Comparison of ENCODE assay signal across 11 mouse cellular contexts in the genomic region with DNA sequence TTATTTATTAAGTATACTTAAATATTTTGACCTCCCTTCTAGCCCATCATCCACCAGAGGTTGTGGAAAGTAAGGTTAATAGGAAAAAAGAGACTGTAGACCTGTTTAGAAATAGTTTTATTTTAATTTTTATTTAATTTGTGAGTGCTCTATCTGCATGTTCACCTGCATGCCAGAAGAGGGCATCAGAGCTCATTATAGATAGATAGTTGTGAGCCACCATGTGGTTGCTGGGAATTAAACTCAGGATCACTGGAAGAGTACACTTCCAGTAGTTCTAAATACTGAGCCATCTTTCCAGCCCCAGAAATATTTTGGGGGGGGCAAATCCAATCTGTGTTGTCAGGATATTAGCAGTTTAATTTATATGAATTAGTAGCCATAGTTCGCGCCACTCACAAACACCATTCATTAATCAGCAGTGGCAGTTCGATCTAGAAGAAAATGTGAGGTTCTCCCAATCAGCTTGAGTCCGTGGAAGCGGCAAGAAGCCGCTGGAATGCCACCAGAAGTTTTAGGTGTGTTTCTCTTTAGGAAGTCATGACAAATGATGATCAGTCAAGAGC. TPM values are rescaled to one million over a fixed set of nuclear protein-coding genes. Genes with fewer than 3 reads are reported as not detected.
DNase-seq lines count a peak whose midpoint lies in the region; ATAC-seq and TF ChIP-seq lines count a peak whose summit lies in the region.
"Had no signal": no experiment of that assay in that cellular context is flagged by ENCODE, and none has a peak within 500 bp of the region (broad histone marks: within the 10 kb centered on the region; RNA-seq: fewer than 3 reads in every experiment).

No protein-coding gene starts in this region.

- no peak for TF ChIP-seq POLR2A in cortical plate, adult 2 months (IDR thresholded peaks at IDR 0.05; ENCODE audit: extremely low read depth, insufficient read depth, low read length)

- peak; percentile 30; the same call in 1 of the 2 replicates for TF ChIP-seq CTCF in liver, embryonic 14.5 days (IDR thresholded peaks at IDR 0.05; ENCODE audit: low read depth)
- TF ChIP-seq CTCF in cortical plate, adult 2 months (IDR thresholded peaks at IDR 0.05; ENCODE audit: extremely low read depth, insufficient read depth, low read length): peak; percentile 25; the same call in 1 of the 2 replicates

- ATAC-seq in liver, embryonic 14.5 days (ENCODE audit: insufficient read depth): no peak

- H3K27me3 ChIP-seq in heart, embryonic 10.5 days (ENCODE audit: insufficient read depth, poor library complexity, severe bottlenecking): no peaks in the 10 kb centered on the region
- H3K27me3 ChIP-seq in liver, embryonic 14.5 days (ENCODE audit: control insufficient read depth, insufficient read depth, low read length): no peaks in the 10 kb centered on the region
- H3K27me3 ChIP-seq: heart, embryonic 15.5 days; liver, embryonic 15.5 days had no signal

- H3K36me3 ChIP-seq in heart, embryonic 10.5 days: peaks cover 10% of the 10 kb centered on the region
- H3K36me3 ChIP-seq in liver, embryonic 14.5 days (replicated peaks; ENCODE audit: control insufficient read depth, insufficient read depth, low read depth): no peaks in the 10 kb centered on the region
- H3K36me3 ChIP-seq: G1E; heart, embryonic 15.5 days; liver, embryonic 15.5 days had no signal

- H3K4me1 ChIP-seq in heart, embryonic 10.5 days: peaks cover 8% of the 10 kb centered on the region
- peaks cover 6 to 18% of the 10 kb centered on the region in 2 experiments for H3K4me1 ChIP-seq in liver, embryonic 14.5 days (replicated peaks; ENCODE audit: control insufficient read depth in 2 of 2, insufficient read depth in 2 of 2, low read length in 1 of 2)
- H3K4me1 ChIP-seq in cortical plate, adult 2 months (ENCODE audit: control insufficient read depth, insufficient read depth, low read length): no peaks in the 10 kb centered on the region

- WGBS in heart, embryonic 10.5 days: 99% methylated on average over 6 of the region's 6 CpGs
- 86% methylated on average over 6 of the region's 6 CpGs for WGBS in liver, embryonic 14.5 days (ENCODE audit: insufficient replicate concordance)

- no peak overlapping the region for H3K9ac ChIP-seq in liver, embryonic 14.5 days (replicated peaks)
- H3K9ac ChIP-seq: heart, embryonic 15.5 days; liver, embryonic 15.5 days had no signal

- no peak overlapping the region for H3K4me3 ChIP-seq in heart, embryonic 10.5 days
- H3K4me3 ChIP-seq in liver, embryonic 14.5 days (ENCODE audit: insufficient read depth in 1 of 2, low read depth in 2 of 2, low read length in 2 of 2): no peak overlapping the region
- H3K4me3 ChIP-seq in cortical plate, adult 2 months (ENCODE audit: insufficient read depth, low read length): no peak overlapping the region
- H3K4me3 ChIP-seq: heart, embryonic 15.5 days; liver, embryonic 15.5 days had no signal

- H3K27ac ChIP-seq in heart, embryonic 10.5 days: no peak overlapping the region
- no peak overlapping the region for H3K27ac ChIP-seq in liver, embryonic 14.5 days
- H3K27ac ChIP-seq in cortical plate, adult 2 months (ENCODE audit: insufficient read depth, low read length): no peak overlapping the region
- H3K27ac ChIP-seq: heart, embryonic 15.5 days; liver, embryonic 15.5 days had no signal

- H3K9me3 ChIP-seq in heart, embryonic 10.5 days: peaks cover 6% of the 10 kb centered on the region
- no peaks in the 10 kb centered on the region for H3K9me3 ChIP-seq in liver, embryonic 14.5 days (ENCODE audit: control insufficient read depth, low read length)
- H3K9me3 ChIP-seq: heart, embryonic 15.5 days; liver, embryonic 15.5 days had no signal

- TF ChIP-seq EP300 in liver, embryonic 14.5 days (IDR thresholded peaks at IDR 0.05; ENCODE audit: low read depth): no peak

- peak; percentile 71 for DNase-seq in heart, adult 11 months
- no peak for DNase-seq in heart, embryonic 10.5 days (ENCODE audit: low spot score)
- no peak for DNase-seq in liver, embryonic 14.5 days (ENCODE audit: low read depth in 3 of 3, low spot score in 3 of 3)
- DNase-seq in liver: no peak
- peak; percentile 34 for DNase-seq in CD4-positive helper T cell, adult 2 months (ENCODE audit: low read depth, low spot score)
- DNase-seq in ovary, postnatal 10 days (ENCODE audit: low spot score): no peak
- DNase-seq in thymus, postnatal 10 days (ENCODE audit: low spot score in 2 of 2): no peak

- H3K4me2 ChIP-seq in liver, embryonic 14.5 days (ENCODE audit: low read depth): no peak overlapping the region
- H3K4me2 ChIP-seq: heart, embryonic 15.5 days; liver, embryonic 15.5 days had no signal

RNA-seq across cellular contexts. Expression of a gene that starts 6.7 kb away (rescaled TPM):
- 89.4 and 98.5 TPM in 2 replicates for polyA plus RNA-seq in heart, embryonic 10.5 days (2016; fragmentation: Nextera tagmentation; extraction: Ambion mirVana)
- 0.32 and 0.40 TPM in 2 replicates for polyA plus RNA-seq in liver, embryonic 14.5 days (2012; rRNA removed)
- polyA plus RNA-seq in liver, embryonic 14.5 days (2014; fragmentation: Nextera tagmentation; extraction: Ambion mirVana): 25.9 and 30.5 TPM in 2 replicates
- polyA plus RNA-seq in cortical plate, adult 2 months (2012; rRNA removed): 6.7 and 7.3 TPM in 2 replicates

RNA-seq across cellular contexts. Expression of a gene that starts 13.6 kb away (rescaled TPM):
- 18.2 and 24.1 TPM in 2 replicates for polyA plus RNA-seq in heart, embryonic 10.5 days (2016; fragmentation: Nextera tagmentation; extraction: Ambion mirVana)
- polyA plus RNA-seq in liver, embryonic 14.5 days (2012; rRNA removed): 3.1 TPM in 2 replicates
- polyA plus RNA-seq in liver, embryonic 14.5 days (2014; fragmentation: Nextera tagmentation; extraction: Ambion mirVana): 2.9 TPM in 2 replicates
- 139 and 140 TPM in 2 replicates for polyA plus RNA-seq in cortical plate, adult 2 months (2012; rRNA removed)

Comparison
In these comparisons a context has a peak if more than half of its experiments do, and no peak if none do; other contexts are left out.
1. DNase-seq: peak in heart, adult 11 months (single experiment) and CD4-positive helper T cell, adult 2 months (single experiment); none in heart, embryonic 10.5 days (single experiment), liver, embryonic 14.5 days (0 of 3), liver (single experiment), ovary, postnatal 10 days (single experiment) and thymus, postnatal 10 days (0 of 2).